Mouse (Mus musculus): ENCODE measurements around the gene Dppa4. TPM values are rescaled to one million over a fixed set of nuclear protein-coding genes. Genes with fewer than 3 reads are reported as not detected.

Gene Dppa4
- polyA plus RNA-seq, 1 experiment from 2014 or later: not detected

DNA sequence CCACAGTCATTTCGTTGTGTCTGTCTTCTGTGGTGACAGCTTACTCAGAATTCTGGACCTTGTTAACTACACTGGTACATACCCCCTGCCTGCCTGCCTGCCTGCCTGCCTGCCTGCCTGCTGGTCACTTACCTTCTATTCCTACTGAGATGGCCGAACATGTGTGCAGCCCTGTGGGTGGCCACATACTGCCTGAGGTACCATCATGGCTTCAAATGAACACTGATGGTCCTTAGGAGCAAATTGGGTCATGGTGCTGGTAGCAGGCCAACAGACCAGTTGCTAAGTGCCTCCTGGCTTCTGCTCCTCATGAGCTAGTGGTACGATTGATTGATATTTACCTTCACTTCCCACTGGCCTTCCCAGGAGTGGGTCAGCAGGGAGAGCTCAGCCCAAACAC is 48.3 kb downstream of the Dppa4 start:
- no peak for ATAC-seq (ENCODE audit: low FRiP score)

DNA sequence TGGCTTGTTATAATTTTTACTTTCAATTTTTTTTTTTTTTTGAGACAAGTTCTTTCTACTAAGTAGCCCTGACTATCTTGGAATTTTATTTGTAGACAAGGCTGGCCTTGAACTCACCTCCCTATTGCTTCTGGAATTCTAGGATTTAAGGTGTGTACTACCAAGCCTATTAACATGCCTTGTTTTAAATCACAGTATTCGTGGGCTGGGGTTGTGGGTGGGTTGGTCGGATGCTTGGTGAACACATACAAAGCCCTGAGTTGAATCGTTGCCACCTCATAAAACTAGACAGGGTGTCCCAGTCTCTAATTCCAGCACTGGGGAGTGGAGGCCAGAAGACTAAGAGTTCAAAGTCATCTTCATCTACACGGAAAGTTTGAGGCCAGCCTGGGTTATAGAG is 51.8 kb downstream of the Dppa4 start:
- Histone ChIP-seq H3K9me3 (no peaks in the 10 kb centered on the region), H3K4me3 (no peak overlapping the region), H3K4me1 (replicated peaks) (no peaks in the 10 kb centered on the region), H3K9ac (no peak overlapping the region), H3K27ac (no peak overlapping the region), H3K36me3 (no peaks in the 10 kb centered on the region), H3K4me2 (no peak overlapping the region), H3K27me3 (no peaks in the 10 kb centered on the region)
- no peak for ATAC-seq (ENCODE audit: low FRiP score)
- WGBS: 91% methylated on average over 4 of the region's 4 CpGs

More for the DNA sequence above, 48.3 kb downstream of the Dppa4 start:
- H3K9me3 ChIP-seq: no peaks in the 10 kb centered on the region
- no peak overlapping the region for H3K27ac ChIP-seq
- no peak overlapping the region for H3K4me2 ChIP-seq
- no peak overlapping the region for H3K9ac ChIP-seq
- 97% methylated on average over 3 of the region's 3 CpGs for WGBS
- no peaks in the 10 kb centered on the region for H3K27me3 ChIP-seq
- H3K4me1 ChIP-seq (replicated peaks): no peaks in the 10 kb centered on the region
- H3K4me3 ChIP-seq: no peak overlapping the region
- H3K36me3 ChIP-seq: no peaks in the 10 kb centered on the region

Other genes starting within 250 kb of the Dppa4 start
- 0.10 TPM in 1 of 2 replicates, not detected in the other for gene Dppa2, start 20.2 kb downstream of the Dppa4 start, polyA plus RNA-seq (2015; fragmentation: Nextera tagmentation; extraction: Ambion mirVana)
- gene Gm5485, start 128.7 kb downstream of the Dppa4 start, polyA plus RNA-seq (2015; fragmentation: Nextera tagmentation; extraction: Ambion mirVana): not detected in 2 replicates
- 0.05 TPM in 1 of 2 replicates, not detected in the other for gene Morc1, start 147.5 kb downstream of the Dppa4 start, polyA plus RNA-seq (2015; fragmentation: Nextera tagmentation; extraction: Ambion mirVana)

Measured in hindbrain, embryonic 13.5 days (tissue).